Mouse (Mus musculus) megakaryocyte, embryonic 14.5 days (primary cell): ENCODE results near the gene Lama1.

Experiments used
- FLI1 ChIP-seq: IDR thresholded peaks from 2 replicates; pipeline ENCODE4 v1.6.1; 2012; ENCODE audit warnings: low read length, inconsistent platforms, mixed read lengths
- GATA1 ChIP-seq: IDR thresholded peaks from 3 replicates; pipeline ENCODE4 v1.6.1; 2012; ENCODE audit warnings: mixed read lengths, low read length, inconsistent platforms, borderline replicate concordance

GRCm38 (mm10) chr17:67681084-67681483 lies 16.0 kb upstream of the Lama1 start:
- TF ChIP-seq GATA1 (no peak), FLI1 (no peak)
